Mouse (Mus musculus): ENCODE measurements at regions not wholly inside any gene's neighbourhood (a gene's known extent, or its start where the extent isn't known, plus 50 kb on each side); places are given as distances from the start of the nearest gene placed in this dataset.

- ATAC-seq (replicated peaks; ENCODE audit: insufficient number of reproducible peaks, low FRiP score, low TSS enrichment, poor library complexity, severe bottlenecking), result no peak
Observed at GRCm38 (mm10) chr2:10785156-10785555, 386.8 kb upstream of the Prkcq start.

- ATAC-seq (replicated peaks; ENCODE audit: insufficient number of reproducible peaks, low FRiP score, low TSS enrichment, poor library complexity, severe bottlenecking), result no peak
Observed at GRCm38 (mm10) chr2:10788509-10788908, 383.4 kb upstream of the Prkcq start.

- ATAC-seq (replicated peaks; ENCODE audit: insufficient number of reproducible peaks, low FRiP score, low TSS enrichment, poor library complexity, severe bottlenecking), result no peak
Observed at GRCm38 (mm10) chr2:10791233-10791632, 380.7 kb upstream of the Prkcq start.

- no peak for ATAC-seq (replicated peaks; ENCODE audit: insufficient number of reproducible peaks, low FRiP score, low TSS enrichment, poor library complexity, severe bottlenecking)
Observed at GRCm38 (mm10) chr2:10816374-10816773, 355.5 kb upstream of the Prkcq start.

GRCm38 (mm10) chr2:10825278-10826133 is 346.4 kb upstream of the Prkcq start:
- ATAC-seq (replicated peaks; ENCODE audit: insufficient number of reproducible peaks, low FRiP score, low TSS enrichment, poor library complexity, severe bottlenecking), result no peak

DNA sequence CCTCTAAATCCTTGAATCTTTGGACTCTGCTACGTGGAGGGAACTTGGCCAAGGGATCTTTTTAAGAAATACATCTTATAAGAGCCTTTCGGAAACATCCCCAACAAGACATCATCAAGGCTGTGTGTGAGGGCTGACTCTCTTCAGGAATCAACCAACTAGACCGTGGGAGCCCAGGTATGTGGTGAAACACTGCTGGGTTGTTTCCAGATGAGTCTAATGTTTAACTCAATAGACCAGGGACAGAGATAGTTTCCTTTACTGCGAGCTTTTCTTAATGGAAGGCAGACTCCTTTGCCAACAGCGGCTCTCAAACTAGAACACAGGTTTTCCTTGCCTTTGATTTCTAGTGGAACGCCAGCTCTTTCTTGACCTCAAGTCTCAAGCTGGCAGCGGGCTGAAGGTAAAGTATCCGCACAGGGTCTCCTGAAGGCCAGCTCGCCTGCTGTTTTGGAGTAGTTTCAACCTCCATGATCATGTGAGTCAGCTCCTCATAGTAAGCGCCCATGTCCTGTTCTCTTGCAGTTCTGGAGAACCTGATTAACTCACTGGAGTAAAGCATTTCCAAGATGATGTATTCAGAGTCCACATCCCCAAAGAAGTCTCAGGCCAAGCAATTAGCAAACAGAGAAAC is 345.7 kb upstream of the Prkcq start:
- ATAC-seq (replicated peaks; ENCODE audit: insufficient number of reproducible peaks, low FRiP score, low TSS enrichment, poor library complexity, severe bottlenecking), result no peak

GRCm38 (mm10) chr2:10839976-10840375 is 331.9 kb upstream of the Prkcq start:
- ATAC-seq (replicated peaks; ENCODE audit: insufficient number of reproducible peaks, low FRiP score, low TSS enrichment, poor library complexity, severe bottlenecking), result no peak

DNA sequence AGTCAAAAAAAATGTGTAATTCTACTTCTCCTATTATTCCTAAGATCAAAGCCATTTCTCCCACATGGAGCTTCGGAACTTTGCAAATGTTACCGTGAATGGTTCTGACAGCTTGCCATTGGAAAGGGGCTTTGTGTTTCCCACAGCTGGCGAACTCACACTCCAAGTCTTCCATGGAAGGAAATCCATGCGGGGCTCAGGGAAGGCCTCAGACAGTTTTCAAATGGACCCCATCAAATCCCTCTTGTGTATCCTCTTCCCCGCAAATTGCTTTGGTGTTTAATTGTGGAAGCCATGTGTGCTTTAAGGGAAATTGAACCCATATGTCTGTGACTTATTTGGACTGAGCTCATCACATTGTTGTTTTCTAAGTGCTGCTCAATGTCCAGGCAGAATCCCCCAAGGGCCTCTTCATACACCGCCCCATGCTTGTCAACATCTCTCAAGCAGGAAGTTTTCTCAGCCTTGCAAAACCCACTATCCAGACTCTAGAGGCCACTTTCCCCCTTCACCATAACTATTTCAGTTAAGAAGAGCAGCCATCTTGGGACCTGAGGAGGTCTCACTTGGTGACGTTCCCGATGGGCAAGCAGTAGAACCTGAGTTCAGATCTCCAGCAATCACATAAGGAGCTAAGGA is 310.1 kb upstream of the Prkcq start:
- no peak for ATAC-seq (replicated peaks; ENCODE audit: insufficient number of reproducible peaks, low FRiP score, low TSS enrichment, poor library complexity, severe bottlenecking)

DNA sequence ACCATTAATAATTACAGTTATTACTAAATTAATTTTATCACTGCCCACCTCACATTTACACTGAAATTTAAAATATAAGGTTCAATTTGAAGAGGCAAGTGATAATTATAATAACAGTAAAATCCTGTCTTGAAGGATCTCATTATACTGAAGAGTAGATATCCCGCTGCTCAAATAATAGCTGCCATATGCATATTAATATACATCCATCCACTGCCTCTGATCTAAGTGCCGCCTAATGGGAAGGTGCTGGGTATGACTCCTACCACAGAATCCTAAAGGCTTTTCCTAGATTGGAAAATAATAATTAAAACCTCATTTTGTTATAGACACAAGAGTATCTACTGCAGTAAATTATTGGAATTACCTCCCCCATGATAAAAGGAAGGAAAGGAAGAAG is 307.5 kb upstream of the Prkcq start:
- ATAC-seq (replicated peaks; ENCODE audit: insufficient number of reproducible peaks, low FRiP score, low TSS enrichment, poor library complexity, severe bottlenecking), result no peak

DNA sequence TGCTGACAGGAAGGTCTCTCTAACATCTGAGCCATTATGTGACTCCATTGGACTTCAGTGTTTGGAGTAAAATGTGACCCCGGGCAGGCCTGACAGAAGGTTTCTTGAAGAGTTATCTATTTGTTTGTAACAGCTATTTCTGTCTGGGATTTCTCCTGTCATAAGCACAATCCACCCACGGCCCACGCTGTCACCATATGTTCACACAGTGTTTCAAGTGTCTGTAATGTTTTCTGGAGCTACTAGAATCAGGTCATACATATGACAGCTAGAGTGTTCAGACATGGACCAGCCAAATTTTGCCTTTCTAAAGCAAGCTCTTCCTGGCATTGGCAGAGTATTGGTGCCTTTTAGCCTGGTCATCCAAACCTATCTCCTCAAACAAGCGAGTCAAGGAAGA is 297.6 kb upstream of the Prkcq start:
- ATAC-seq (replicated peaks; ENCODE audit: insufficient number of reproducible peaks, low FRiP score, low TSS enrichment, poor library complexity, severe bottlenecking), result no peak

GRCm38 (mm10) chr2:10901926-10902325 is 270.0 kb upstream of the Prkcq start:
- ATAC-seq (replicated peaks; ENCODE audit: insufficient number of reproducible peaks, low FRiP score, low TSS enrichment, poor library complexity, severe bottlenecking), result no peak

DNA sequence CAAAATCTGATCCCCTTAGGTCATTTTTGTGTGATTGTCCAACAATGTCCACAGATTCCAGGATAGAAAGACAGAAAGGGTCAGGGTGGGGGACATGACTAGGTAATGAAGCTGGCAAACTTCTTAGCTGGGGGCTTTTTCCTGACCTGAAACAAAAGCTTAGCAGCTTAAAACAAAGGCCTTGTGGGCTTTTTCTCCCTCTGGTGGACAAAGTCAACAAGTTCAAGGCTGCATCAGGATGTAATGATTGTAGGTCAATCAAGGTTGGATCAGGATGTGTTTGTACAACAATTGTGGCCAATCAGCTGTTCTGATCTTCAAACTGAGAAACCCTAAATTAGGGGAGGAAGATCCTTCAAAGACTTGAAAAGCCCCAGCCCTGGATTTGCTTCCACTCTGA is 252.0 kb upstream of the Prkcq start:
- no peak for ATAC-seq (replicated peaks; ENCODE audit: insufficient number of reproducible peaks, low FRiP score, low TSS enrichment, poor library complexity, severe bottlenecking)

- ATAC-seq (replicated peaks; ENCODE audit: insufficient number of reproducible peaks, low FRiP score, low TSS enrichment, poor library complexity, severe bottlenecking), result no peak
Observed at GRCm38 (mm10) chr2:10920686-10921485, 251.0 kb upstream of the Prkcq start.

- no peak for ATAC-seq (replicated peaks; ENCODE audit: insufficient number of reproducible peaks, low FRiP score, low TSS enrichment, poor library complexity, severe bottlenecking)
Observed at GRCm38 (mm10) chr2:10921486-10922450, 250.1 kb upstream of the Prkcq start.

GRCm38 (mm10) chr2:10923984-10924383 is 247.9 kb upstream of the Prkcq start:
- ATAC-seq (replicated peaks; ENCODE audit: insufficient number of reproducible peaks, low FRiP score, low TSS enrichment, poor library complexity, severe bottlenecking), result no peak

- no peak for ATAC-seq (replicated peaks; ENCODE audit: insufficient number of reproducible peaks, low FRiP score, low TSS enrichment, poor library complexity, severe bottlenecking)
Observed at GRCm38 (mm10) chr2:10925361-10925760, 246.5 kb upstream of the Prkcq start.

GRCm38 (mm10) chr2:10937405-10937804 is 234.5 kb upstream of the Prkcq start:
- no peak for ATAC-seq (replicated peaks; ENCODE audit: insufficient number of reproducible peaks, low FRiP score, low TSS enrichment, poor library complexity, severe bottlenecking)

- no peak for ATAC-seq (replicated peaks; ENCODE audit: insufficient number of reproducible peaks, low FRiP score, low TSS enrichment, poor library complexity, severe bottlenecking)
Observed at GRCm38 (mm10) chr2:10965224-10965623, 206.7 kb upstream of the Prkcq start.

Data from monocyte, adult 5-6 weeks (primary cell).